Mouse (Mus musculus): ENCODE data around the gene Tmtc4. TPM values are rescaled to one million over a fixed set of nuclear protein-coding genes. Genes with fewer than 3 reads are reported as not detected.

The Tmtc4 gene
- polyA plus RNA-seq, 1 experiment = 27.9 TPM

DNA sequence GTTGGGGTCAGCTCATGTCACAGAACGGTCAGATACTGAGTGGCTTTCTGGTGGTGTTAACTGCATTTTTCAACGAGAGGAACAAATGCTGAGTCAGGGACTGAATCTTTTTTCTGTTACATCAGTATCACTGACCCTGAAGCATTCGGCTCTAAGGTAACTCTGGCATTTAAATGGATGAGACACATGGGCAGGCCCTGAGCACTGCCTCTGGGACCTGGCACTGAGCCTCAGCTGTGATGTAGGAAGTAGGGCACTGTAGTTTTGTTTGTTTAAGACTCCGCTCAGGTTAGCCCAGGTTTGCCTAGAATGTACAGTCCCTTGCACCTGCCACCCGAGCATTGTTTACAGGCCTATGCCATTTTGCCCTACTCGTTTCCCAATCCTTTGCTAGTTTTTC is 114.0 kb downstream of the Tmtc4 start:
- no peak overlapping the region for H3K27ac ChIP-seq (ENCODE audit: insufficient read depth, low read length)
- no peak overlapping the region for H3K4me3 ChIP-seq (ENCODE audit: insufficient read depth, low read length)
- TF ChIP-seq CTCF (IDR thresholded peaks at IDR 0.05; ENCODE audit: borderline replicate concordance, insufficient read depth, low read length) = no peak
- TF ChIP-seq POLR2A (IDR thresholded peaks at IDR 0.05; ENCODE audit: low read depth, low read length) = no peak
- H3K4me1 ChIP-seq (ENCODE audit: control insufficient read depth, insufficient read depth, low read length) = peaks cover 3% of the 10 kb centered on the region; the same call in 1 of the 2 replicates

Other genes starting within 250 kb of the Tmtc4 start
- 19.9 and 26.6 TPM in 2 replicates for gene Ggact, start 70.3 kb downstream of the Tmtc4 start, polyA plus RNA-seq (2011; ENCODE audit: insufficient read length, low read depth, missing spikeins)